Mouse (Mus musculus) kidney, adult 2 months (tissue): ENCODE measurements around the gene Adcy10. TPM values are rescaled to one million over a fixed set of nuclear protein-coding genes. Genes with fewer than 3 reads are reported as not detected.

Source experiments
- DNase-seq: peaks from one replicate; pipeline ENCODE4 v3.0.0; 2021
- H3K27ac ChIP-seq: fragments of 200-500 bp; 2 replicates; pipeline ENCODE4 v1.5.1; 2012; ENCODE audit warnings: low read depth, low read length, control low read depth, inconsistent platforms; ENCODE audit not compliant: insufficient read depth
- H3K27me3 ChIP-seq: fragments of 200-500 bp; replicated peaks from 2 replicates; pipeline ENCODE4 v1.6.1; 2012; ENCODE audit warnings: mild to moderate bottlenecking, moderate library complexity, low read length, inconsistent platforms; ENCODE audit not compliant: control insufficient read depth, insufficient read depth
- H3K36me3 ChIP-seq: fragments of 200-500 bp; 2 replicates; pipeline ENCODE4 v1.6.1; 2012; ENCODE audit warnings: mild to moderate bottlenecking, moderate library complexity, low read length, inconsistent platforms; ENCODE audit not compliant: control insufficient read depth, insufficient read depth
- H3K4me1 ChIP-seq: fragments of 200-500 bp; 2 replicates; pipeline ENCODE4 v1.6.1; 2011; ENCODE audit warnings: low read length; ENCODE audit not compliant: control insufficient read depth, insufficient read depth
- H3K4me3 ChIP-seq: fragments of 200-500 bp; 2 replicates; pipeline ENCODE4 v1.5.1; 2011; ENCODE audit warnings: mild to moderate bottlenecking, low read depth, low read length, control low read depth; ENCODE audit not compliant: insufficient read depth
- CTCF ChIP-seq: fragments of 200-500 bp; conservative IDR thresholded peaks from 2 replicates; pipeline ENCODE4 v1.5.1; 2011; ENCODE audit warnings: low read depth, mild to moderate bottlenecking, control low read depth, low read length, moderate library complexity, mixed read lengths; ENCODE audit not compliant: insufficient read depth, insufficient read length
- POLR2A ChIP-seq: fragments of 200-500 bp; IDR thresholded peaks from one replicate; pipeline ENCODE4 v1.6.1; 2011; ENCODE audit warnings: low read depth, low read length, control low read depth
- WGBS: fragments of 180-500 bp; shearing (Covaris S2); methylation state at CpG from one replicate; pipeline ENCODE4 v1.1.7; 2018; 5-methylcytosine and 5-hydroxymethylcytosine counted together
- polyA plus RNA-seq: library from polyadenylated mRNA; depleted of rRNA; stranded (reverse); fragments of >200 nt; gene quantifications from 2 replicates; pipeline ENCODE4 v1.2.3, GENCODE M21; 2012

Gene Adcy10
- polyA plus RNA-seq, 1 experiment, result 0.39 TPM

DNA sequence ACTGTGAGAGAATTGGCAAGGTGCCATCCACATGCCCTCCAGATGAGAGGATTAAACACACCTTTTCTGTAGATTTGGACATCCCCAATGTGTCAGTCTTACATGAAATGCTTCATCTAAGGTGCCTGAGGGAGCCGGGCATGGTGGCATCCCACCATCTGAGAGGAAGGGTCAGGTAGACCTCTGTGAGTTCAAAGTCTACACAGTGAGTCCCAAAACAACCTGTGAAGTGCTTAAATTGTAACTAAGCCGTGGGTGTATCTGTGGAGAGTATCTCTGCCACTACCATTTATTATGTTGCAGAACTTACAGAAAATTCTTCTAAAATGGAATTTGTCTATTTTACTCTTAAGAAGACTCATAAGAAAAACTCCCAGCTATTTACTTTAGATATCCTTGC lies 1.1 kb downstream of the Adcy10 start:
- Histone ChIP-seq H3K4me1 (peaks cover 11% of the 10 kb centered on the region; the same call in 1 of the 2 replicates), H3K27me3 (no peaks in the 10 kb centered on the region), H3K27ac (no peak overlapping the region), H3K36me3 (peaks cover 7% of the 10 kb centered on the region), H3K4me3 (no peak overlapping the region)
- DNase-seq, result peak; percentile 67
- 53% methylated on average over 2 of the region's 2 CpGs for WGBS
- TF ChIP-seq CTCF (no peak), POLR2A (no peak)

DNA sequence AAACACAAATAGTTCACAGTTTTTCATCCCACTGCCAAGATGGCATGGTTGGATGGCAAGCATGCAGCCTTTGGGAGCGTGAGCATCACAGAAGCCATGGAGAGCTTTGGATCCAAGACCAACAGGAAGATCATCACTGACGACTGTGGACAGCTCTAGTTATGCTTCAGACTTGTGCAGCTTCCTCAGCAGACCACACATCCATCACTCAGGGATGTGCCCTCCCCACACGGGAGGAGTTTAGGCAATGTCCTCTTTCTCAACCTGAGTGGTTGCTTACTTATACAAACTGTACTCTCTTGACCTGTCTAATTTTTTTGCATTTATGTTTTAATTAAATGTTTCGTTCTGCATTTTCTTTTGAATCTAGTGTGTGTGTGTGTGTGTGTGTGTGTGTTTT lies 4.2 kb downstream of the Adcy10 start:
- Histone ChIP-seq H3K4me1 (peaks cover 11% of the 10 kb centered on the region; the same call in 1 of the 2 replicates), H3K4me3 (no peak overlapping the region), H3K27ac (no peak overlapping the region), H3K36me3 (no peaks in the 10 kb centered on the region), H3K27me3 (no peaks in the 10 kb centered on the region)
- no peak for TF ChIP-seq CTCF
- no peak for TF ChIP-seq POLR2A
- 76% methylated on average over 4 of the region's 4 CpGs for WGBS
- no peak for DNase-seq

DNA sequence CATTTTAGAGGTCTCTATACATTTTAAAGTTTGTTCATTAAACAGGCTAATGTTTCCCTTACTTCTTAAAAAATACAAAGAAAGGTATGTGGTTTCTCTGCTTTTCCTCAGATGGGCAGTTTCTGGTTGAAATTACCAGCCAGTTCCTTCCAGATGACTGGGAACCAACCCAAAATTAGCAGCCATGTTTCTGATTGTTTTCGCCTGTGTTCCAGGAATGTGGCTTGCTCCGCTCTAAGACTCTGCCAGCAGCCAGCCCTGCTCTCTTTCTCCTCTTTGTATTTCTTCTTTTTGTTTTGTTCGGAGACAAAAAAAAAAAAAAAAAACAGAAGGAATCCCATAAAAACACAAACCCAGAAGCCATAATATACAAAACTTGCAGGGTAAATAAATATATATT lies 13.9 kb downstream of the Adcy10 start:
- H3K4me1 ChIP-seq, result peaks cover 8% of the 10 kb centered on the region; the same call in 1 of the 2 replicates
- no peaks in the 10 kb centered on the region for H3K27me3 ChIP-seq
- 51% methylated on average over 3 of the region's 3 CpGs for WGBS
- no peak overlapping the region for H3K27ac ChIP-seq
- no peaks in the 10 kb centered on the region for H3K36me3 ChIP-seq
- TF ChIP-seq POLR2A (no peak), CTCF (no peak)
- DNase-seq, result peak; percentile 43
- no peak overlapping the region for H3K4me3 ChIP-seq

DNA sequence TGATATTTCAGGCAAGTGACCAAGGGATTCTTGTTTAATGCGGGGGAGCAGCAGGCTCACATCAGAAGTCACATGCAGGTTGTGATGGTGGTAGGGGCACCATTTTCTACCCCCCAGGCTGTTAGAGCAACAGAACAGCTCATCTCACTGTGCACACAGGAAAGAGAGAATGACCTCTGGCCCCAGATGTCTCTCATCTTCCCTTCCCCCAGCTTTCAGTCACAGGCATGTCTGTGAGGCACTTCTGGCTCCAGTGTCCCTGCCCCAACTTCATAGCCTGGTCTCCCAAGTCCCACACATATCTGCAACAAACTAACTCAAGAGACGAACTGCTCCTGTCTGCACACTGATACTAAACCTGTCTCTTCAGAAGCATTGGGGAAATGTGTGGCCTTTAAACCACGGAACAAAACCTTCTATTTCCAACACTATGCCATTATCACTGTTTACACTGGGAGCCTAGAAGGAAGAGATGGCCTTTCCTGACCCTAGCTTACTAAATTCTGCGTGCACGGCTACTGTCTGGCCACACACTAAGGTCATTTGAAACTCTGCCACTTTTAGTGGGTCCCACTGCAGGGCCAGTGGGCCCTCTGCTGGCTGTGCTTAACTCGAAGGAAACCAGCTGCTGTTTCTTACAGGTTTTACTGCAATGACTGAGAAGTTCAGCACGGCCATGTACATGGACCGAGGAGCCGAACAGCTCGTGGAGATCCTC lies 18.5 kb downstream of the Adcy10 start:
- H3K36me3 ChIP-seq, result no peaks in the 10 kb centered on the region
- TF ChIP-seq CTCF, result peak; percentile 90
- TF ChIP-seq POLR2A, result no peak
- no peaks in the 10 kb centered on the region for H3K27me3 ChIP-seq
- H3K4me1 ChIP-seq, result peaks cover 9% of the 10 kb centered on the region; the same call in 1 of the 2 replicates
- H3K4me3 ChIP-seq, result no peak overlapping the region
- no peak overlapping the region for H3K27ac ChIP-seq
- peak; percentile 88 for DNase-seq
- 20% methylated on average over 10 of the region's 10 CpGs for WGBS

DNA sequence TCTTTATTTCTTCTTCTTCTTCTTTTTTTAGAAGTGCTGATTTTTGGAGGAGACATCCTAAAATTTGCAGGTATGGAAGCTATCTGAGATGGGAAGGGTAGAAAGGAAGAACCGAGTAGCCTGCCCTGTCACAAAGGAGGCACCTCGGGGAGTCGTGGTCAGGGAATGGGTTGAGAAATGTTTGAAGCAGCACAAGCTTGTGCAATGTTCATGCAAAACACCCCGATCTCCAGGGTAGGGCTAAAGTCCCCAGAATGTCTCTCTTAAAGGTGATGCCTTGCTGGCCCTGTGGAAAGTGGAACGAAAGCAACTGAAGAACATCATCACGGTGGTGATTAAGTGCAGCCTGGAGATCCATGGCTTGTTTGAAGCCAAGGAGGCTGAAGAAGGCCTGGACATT lies 21.3 kb downstream of the Adcy10 start:
- no peak overlapping the region for H3K27ac ChIP-seq
- peaks cover 9% of the 10 kb centered on the region; the same call in 1 of the 2 replicates for H3K4me1 ChIP-seq
- no peak for DNase-seq
- no peak for TF ChIP-seq CTCF
- no peak for TF ChIP-seq POLR2A
- no peaks in the 10 kb centered on the region for H3K36me3 ChIP-seq
- no peak overlapping the region for H3K4me3 ChIP-seq
- 78% methylated on average over 6 of the region's 6 CpGs for WGBS
- H3K27me3 ChIP-seq, result no peaks in the 10 kb centered on the region

DNA sequence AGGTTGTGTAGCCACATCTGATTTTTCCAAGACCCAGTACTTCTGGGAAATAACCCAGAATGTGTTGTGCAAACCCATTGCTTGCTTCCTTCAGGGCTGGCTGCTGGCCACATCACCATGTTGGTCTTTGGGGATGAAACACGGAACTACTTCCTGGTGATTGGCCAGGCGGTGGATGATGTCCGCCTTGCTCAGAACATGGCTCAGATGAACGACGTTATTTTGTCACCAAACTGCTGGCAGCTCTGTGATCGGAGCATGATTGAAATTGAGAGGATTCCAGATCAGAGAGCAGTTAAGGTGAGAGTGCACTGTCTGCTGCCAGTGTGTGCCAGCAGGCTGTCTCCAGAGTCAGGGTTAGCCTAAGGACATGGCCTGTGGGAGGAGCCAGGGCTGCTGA lies 25.2 kb downstream of the Adcy10 start:
- TF ChIP-seq CTCF (no peak), POLR2A (no peak)
- no peak overlapping the region for H3K27ac ChIP-seq
- 67% methylated on average over 6 of the region's 6 CpGs for WGBS

DNA sequence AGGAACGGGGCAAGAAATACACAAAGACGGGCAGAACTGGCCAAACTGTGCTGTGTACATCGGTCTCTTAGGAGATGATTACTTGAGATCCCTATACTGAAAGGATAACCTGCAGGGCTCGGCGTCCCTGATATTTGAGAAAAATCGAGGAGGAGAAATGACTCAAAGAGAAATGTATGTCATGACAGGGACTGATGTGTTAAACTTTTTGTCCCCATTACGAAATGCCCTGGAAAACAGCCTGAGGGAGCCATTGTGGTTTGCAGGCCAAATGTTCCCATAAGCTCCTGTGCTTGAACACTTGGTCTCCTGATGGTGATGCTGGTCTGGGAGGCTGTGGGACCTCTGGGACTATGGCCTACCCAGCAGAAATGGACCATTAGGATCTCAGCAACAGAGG lies 35.7 kb downstream of the Adcy10 start:
- no peak for TF ChIP-seq POLR2A
- TF ChIP-seq CTCF, result no peak
- no peak overlapping the region for H3K4me3 ChIP-seq
- no peaks in the 10 kb centered on the region for H3K27me3 ChIP-seq
- H3K27ac ChIP-seq, result no peak overlapping the region
- WGBS, result 95% methylated on average over 7 of the region's 7 CpGs
- no peaks in the 10 kb centered on the region; the same call in 1 of the 2 replicates for H3K4me1 ChIP-seq
- no peak for DNase-seq
- no peaks in the 10 kb centered on the region for H3K36me3 ChIP-seq

More for the DNA sequence above, 25.2 kb downstream of the Adcy10 start:
- no peaks in the 10 kb centered on the region for H3K27me3 ChIP-seq
- H3K4me1 ChIP-seq, result no peaks in the 10 kb centered on the region
- H3K36me3 ChIP-seq, result no peaks in the 10 kb centered on the region
- peak; percentile 46 for DNase-seq
- no peak overlapping the region for H3K4me3 ChIP-seq
